Mouse (Mus musculus): ENCODE results near the gene Olfr74. TPM values are rescaled to one million over a fixed set of nuclear protein-coding genes. Genes with fewer than 3 reads are reported as not detected.
"Not testable (repeated sequence)": the region's sequence is repeated elsewhere in the genome, so short reads cannot be mapped to it uniquely, and the experiment has no call there.

Olfr74 gene
- total RNA-seq (2015; ENCODE audit: low replicate concordance) (not detected in 2 replicates), total RNA-seq (2017; ENCODE audit: low replicate concordance) (not detected in 2 replicates)

- no peak for ATAC-seq (replicated peaks; ENCODE audit: low FRiP score, poor library complexity, severe bottlenecking)
Measured at GRCm38 (mm10) chr2:87974563-87974962, at the start of gene Olfr74. Gene Olfr74, minus strand, starts transcription at chr2:87974663.

DNA sequence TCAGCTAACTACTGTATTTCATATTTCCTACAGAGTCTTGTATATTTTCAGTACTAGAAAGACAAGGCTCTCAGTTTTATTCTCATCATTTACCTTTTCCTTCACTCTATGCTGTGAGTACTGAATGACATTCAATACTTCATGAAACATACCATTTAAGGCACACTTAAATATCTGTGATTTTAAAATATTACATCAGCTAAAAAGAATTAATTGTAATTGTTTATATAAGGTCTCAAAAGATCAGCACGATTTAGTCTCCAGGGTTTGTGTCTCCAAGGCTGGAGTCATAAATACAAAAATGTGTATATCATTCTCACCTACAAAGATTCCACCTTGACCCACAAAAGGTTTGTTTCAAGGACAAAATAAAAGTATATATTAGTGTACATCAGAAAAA lies 48.0 kb upstream of the Olfr74 start, which contains the start of gene Olfr1161:
Gene Olfr1161 (plus strand): TSS at position 301 of the 400 bp plus-strand sequence.
- not testable (repeated sequence) for ATAC-seq (replicated peaks; ENCODE audit: low FRiP score, poor library complexity, severe bottlenecking)

DNA sequence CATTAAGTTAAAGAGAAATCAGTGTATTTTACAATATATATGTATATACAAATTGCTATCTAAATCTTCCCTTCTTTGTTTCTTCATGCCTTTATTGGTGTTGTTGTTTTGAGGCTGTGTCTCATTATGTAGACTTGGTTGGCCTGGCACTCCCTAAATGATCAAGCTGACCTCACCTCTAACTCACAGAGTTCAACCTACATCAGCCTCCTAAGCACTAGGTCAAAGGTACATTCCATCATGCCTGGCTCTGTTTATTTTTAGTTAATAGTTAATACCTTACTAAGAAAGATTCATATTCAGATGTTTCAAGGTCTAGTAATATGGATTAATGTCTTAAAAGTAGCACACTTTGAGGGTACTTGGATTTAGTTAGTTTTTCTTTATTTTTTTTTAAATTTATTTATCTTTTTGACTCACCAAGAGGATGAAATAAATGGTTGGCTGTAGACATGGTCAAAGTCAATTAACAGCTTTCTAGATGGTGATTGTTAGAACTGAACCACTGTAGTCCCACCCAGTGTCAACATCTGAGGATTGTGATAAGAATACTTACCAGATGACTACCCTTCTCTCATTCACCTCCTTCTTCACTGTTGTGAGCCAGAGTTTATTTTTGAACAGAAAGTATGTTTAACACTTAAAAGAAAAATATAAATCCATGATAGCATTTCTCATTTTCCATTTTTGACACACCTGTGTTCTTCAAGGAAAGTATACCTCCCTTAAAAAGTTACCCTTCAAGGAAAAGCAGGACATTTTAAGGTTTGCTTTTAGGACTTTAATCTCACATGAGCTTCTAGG lies 33.3 kb upstream of the Olfr74 start, which contains the start of gene Olfr1160:
Gene Olfr1160 (minus strand): TSS at position 754 of the 804 bp plus-strand sequence.
- no peak for ATAC-seq (replicated peaks; ENCODE audit: low FRiP score, poor library complexity, severe bottlenecking)

GRCm38 (mm10) chr2:87989813-87990212 lies 15.3 kb upstream of the Olfr74 start, which contains the start of gene Olfr1158:
Gene Olfr1158, plus strand, starts transcription at chr2:87990113.
- ATAC-seq (replicated peaks; ENCODE audit: low FRiP score, poor library complexity, severe bottlenecking): no peak

GRCm38 (mm10) chr2:87968199-87968598 lies 6.3 kb downstream of the Olfr74 start, which contains the start of gene Olfr1157:
Gene Olfr1157, minus strand, starts transcription at chr2:87968299.
- no peak for ATAC-seq (replicated peaks; ENCODE audit: low FRiP score, poor library complexity, severe bottlenecking)

- ATAC-seq (replicated peaks; ENCODE audit: low FRiP score, poor library complexity, severe bottlenecking): no peak
Measured at GRCm38 (mm10) chr2:87953000-87953399, 21.5 kb downstream of the Olfr74 start, which contains the start of gene Olfr1156. Gene Olfr1156, minus strand, starts transcription at chr2:87953100.

- ATAC-seq (replicated peaks; ENCODE audit: low FRiP score, poor library complexity, severe bottlenecking): no peak
Measured at GRCm38 (mm10) chr2:87945037-87945436, 29.4 kb downstream of the Olfr74 start, which contains the start of gene Olfr1155. Gene Olfr1155, minus strand, starts transcription at chr2:87945137.

Other genes with a start within 250 kb of the Olfr74 start
- gene Olfr1138, start 234.7 kb downstream of the Olfr74 start, total RNA-seq (2015; ENCODE audit: low replicate concordance): not detected in 2 replicates
- gene Olfr1138, start 234.7 kb downstream of the Olfr74 start, total RNA-seq (2017; ENCODE audit: low replicate concordance): not detected in 2 replicates
- gene Olfr1140, start 230.9 kb downstream of the Olfr74 start, total RNA-seq (2015; ENCODE audit: low replicate concordance): not detected in 2 replicates
- not detected in 2 replicates for gene Olfr1140, start 230.9 kb downstream of the Olfr74 start, total RNA-seq (2017; ENCODE audit: low replicate concordance)
- not detected in 2 replicates for gene Olfr1141, start 220.7 kb downstream of the Olfr74 start, total RNA-seq (2015; ENCODE audit: low replicate concordance)
- gene Olfr1141, start 220.7 kb downstream of the Olfr74 start, total RNA-seq (2017; ENCODE audit: low replicate concordance): not detected in 2 replicates
- gene Olfr152, start 195.2 kb downstream of the Olfr74 start, total RNA-seq (2015; ENCODE audit: low replicate concordance): not detected in 2 replicates
- gene Olfr152, start 195.2 kb downstream of the Olfr74 start, total RNA-seq (2017; ENCODE audit: low replicate concordance): not detected in 2 replicates
- gene Olfr1143, start 174.1 kb downstream of the Olfr74 start, total RNA-seq (2015; ENCODE audit: low replicate concordance): not detected in 2 replicates
- gene Olfr1143, start 174.1 kb downstream of the Olfr74 start, total RNA-seq (2017; ENCODE audit: low replicate concordance): not detected in 2 replicates
- gene Olfr1145, start 164.8 kb downstream of the Olfr74 start, total RNA-seq (2015; ENCODE audit: low replicate concordance): not detected in 2 replicates
- gene Olfr1145, start 164.8 kb downstream of the Olfr74 start, total RNA-seq (2017; ENCODE audit: low replicate concordance): not detected in 2 replicates
- gene Olfr1148, start 144.1 kb downstream of the Olfr74 start, total RNA-seq (2015; ENCODE audit: low replicate concordance): not detected in 2 replicates
- not detected in 2 replicates for gene Olfr1148, start 144.1 kb downstream of the Olfr74 start, total RNA-seq (2017; ENCODE audit: low replicate concordance)
- not detected in 2 replicates for gene Olfr1150-ps1, start 130.7 kb downstream of the Olfr74 start, total RNA-seq (2015; ENCODE audit: low replicate concordance)
- not detected in 2 replicates for gene Olfr1150-ps1, start 130.7 kb downstream of the Olfr74 start, total RNA-seq (2017; ENCODE audit: low replicate concordance)
- gene Olfr1151, start 118.8 kb downstream of the Olfr74 start, total RNA-seq (2015; ENCODE audit: low replicate concordance): not detected in 2 replicates
- not detected in 2 replicates for gene Olfr1151, start 118.8 kb downstream of the Olfr74 start, total RNA-seq (2017; ENCODE audit: low replicate concordance)
- not detected in 2 replicates for gene Olfr1152, start 108.2 kb downstream of the Olfr74 start, total RNA-seq (2015; ENCODE audit: low replicate concordance)
- gene Olfr1152, start 108.2 kb downstream of the Olfr74 start, total RNA-seq (2017; ENCODE audit: low replicate concordance): not detected in 2 replicates
- gene Olfr1153, start 79.7 kb downstream of the Olfr74 start, total RNA-seq (2015; ENCODE audit: low replicate concordance): not detected in 2 replicates
- gene Olfr1153, start 79.7 kb downstream of the Olfr74 start, total RNA-seq (2017; ENCODE audit: low replicate concordance): not detected in 2 replicates
- not detected in 2 replicates for gene Olfr1154, start 69.5 kb downstream of the Olfr74 start, total RNA-seq (2015; ENCODE audit: low replicate concordance)
- gene Olfr1154, start 69.5 kb downstream of the Olfr74 start, total RNA-seq (2017; ENCODE audit: low replicate concordance): not detected in 2 replicates
- not detected in 2 replicates for gene Olfr1155, start 29.5 kb downstream of the Olfr74 start, total RNA-seq (2015; ENCODE audit: low replicate concordance)
- not detected in 2 replicates for gene Olfr1155, start 29.5 kb downstream of the Olfr74 start, total RNA-seq (2017; ENCODE audit: low replicate concordance)
- not detected in 2 replicates for gene Olfr1156, start 21.6 kb downstream of the Olfr74 start, total RNA-seq (2015; ENCODE audit: low replicate concordance)
- not detected in 2 replicates for gene Olfr1156, start 21.6 kb downstream of the Olfr74 start, total RNA-seq (2017; ENCODE audit: low replicate concordance)
- not detected in 2 replicates for gene Olfr1157, start 6.4 kb downstream of the Olfr74 start, total RNA-seq (2015; ENCODE audit: low replicate concordance)
- not detected in 2 replicates for gene Olfr1157, start 6.4 kb downstream of the Olfr74 start, total RNA-seq (2017; ENCODE audit: low replicate concordance)
- not detected in 2 replicates for gene Olfr1158, start 15.4 kb upstream of the Olfr74 start, total RNA-seq (2015; ENCODE audit: low replicate concordance)
- not detected in 2 replicates for gene Olfr1158, start 15.4 kb upstream of the Olfr74 start, total RNA-seq (2017; ENCODE audit: low replicate concordance)
- not detected in 2 replicates for gene Olfr1160, start 33.6 kb upstream of the Olfr74 start, total RNA-seq (2015; ENCODE audit: low replicate concordance)
- gene Olfr1160, start 33.6 kb upstream of the Olfr74 start, total RNA-seq (2017; ENCODE audit: low replicate concordance): not detected in 2 replicates
- gene Olfr1161, start 48.1 kb upstream of the Olfr74 start, total RNA-seq (2015; ENCODE audit: low replicate concordance): not detected in 2 replicates
- gene Olfr1161, start 48.1 kb upstream of the Olfr74 start, total RNA-seq (2017; ENCODE audit: low replicate concordance): not detected in 2 replicates
- gene Olfr73, start 63.0 kb upstream of the Olfr74 start, total RNA-seq (2015; ENCODE audit: low replicate concordance): not detected in 2 replicates
- gene Olfr73, start 63.0 kb upstream of the Olfr74 start, total RNA-seq (2017; ENCODE audit: low replicate concordance): not detected in 2 replicates
- not detected in 2 replicates for gene Olfr1162, start 76.5 kb upstream of the Olfr74 start, total RNA-seq (2015; ENCODE audit: low replicate concordance)
- gene Olfr1162, start 76.5 kb upstream of the Olfr74 start, total RNA-seq (2017; ENCODE audit: low replicate concordance): not detected in 2 replicates
- gene Olfr1163, start 97.2 kb upstream of the Olfr74 start, total RNA-seq (2015; ENCODE audit: low replicate concordance): not detected in 2 replicates
- not detected in 2 replicates for gene Olfr1163, start 97.2 kb upstream of the Olfr74 start, total RNA-seq (2017; ENCODE audit: low replicate concordance)
- gene Olfr1164, start 119.3 kb upstream of the Olfr74 start, total RNA-seq (2015; ENCODE audit: low replicate concordance): not detected in 2 replicates
- gene Olfr1164, start 119.3 kb upstream of the Olfr74 start, total RNA-seq (2017; ENCODE audit: low replicate concordance): not detected in 2 replicates
- gene Olfr1166, start 153.6 kb upstream of the Olfr74 start, total RNA-seq (2015; ENCODE audit: low replicate concordance): not detected in 2 replicates
- gene Olfr1166, start 153.6 kb upstream of the Olfr74 start, total RNA-seq (2017; ENCODE audit: low replicate concordance): not detected in 2 replicates
- gene Olfr1167, start 180.5 kb upstream of the Olfr74 start, total RNA-seq (2015; ENCODE audit: low replicate concordance): not detected in 2 replicates
- not detected in 2 replicates for gene Olfr1167, start 180.5 kb upstream of the Olfr74 start, total RNA-seq (2017; ENCODE audit: low replicate concordance)
- gene Olfr1168, start 207.2 kb upstream of the Olfr74 start, total RNA-seq (2015; ENCODE audit: low replicate concordance): not detected in 2 replicates
- not detected in 2 replicates for gene Olfr1168, start 207.2 kb upstream of the Olfr74 start, total RNA-seq (2017; ENCODE audit: low replicate concordance)